Mouse (Mus musculus) lung, postnatal 4 days (tissue): ENCODE data around the gene Tpra1.
A peak's percentile ranks its signal among the peaks of the same experiment; 100 is the strongest.

ENCODE experiments used
- DNase-seq, 2 experiments: peaks; one replicate each; pipeline ENCODE4 v3.0.0; 2021

Tpra1 gene

GRCm38 (mm10) chr6:88901947-88902820 lies at the start of gene Tpra1:
Gene Tpra1, plus strand, starts transcription at chr6:88902251.
- DNase-seq: peak; percentile 95 to 97

- DNase-seq: peak in 1 of 2 experiments; percentile 11
These were observed 47.5 kb upstream of the Tpra1 start for GRCm38 (mm10) chr6:88854509-88854908.

GRCm38 (mm10) chr6:88855636-88856035 lies 46.4 kb upstream of the Tpra1 start:
- peak; percentile 11 to 65 for DNase-seq

DNA sequence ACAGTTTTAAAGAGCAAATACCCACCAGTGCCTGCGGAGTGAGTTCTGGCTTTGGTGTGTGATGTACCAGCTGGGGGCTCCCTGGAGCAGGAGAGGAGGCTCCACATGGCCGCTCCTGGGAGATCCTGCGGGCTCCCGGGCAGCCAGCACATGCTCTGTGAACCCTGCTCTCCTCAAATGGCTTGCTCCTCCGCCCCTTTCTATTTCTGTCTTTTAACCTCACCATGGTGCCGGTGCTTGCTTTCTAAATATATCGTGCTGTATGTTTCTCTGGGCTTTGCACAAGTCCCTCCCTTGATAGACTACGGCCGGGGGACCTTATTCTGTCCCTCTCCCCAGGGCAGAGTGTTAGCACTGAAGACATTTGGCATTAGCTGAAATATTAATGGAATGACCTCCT lies 44.8 kb upstream of the Tpra1 start:
- peak in 1 of 2 experiments; percentile 36 for DNase-seq

GRCm38 (mm10) chr6:88857830-88858229 lies 44.2 kb upstream of the Tpra1 start:
- DNase-seq: peak in 1 of 2 experiments; percentile 11

DNA sequence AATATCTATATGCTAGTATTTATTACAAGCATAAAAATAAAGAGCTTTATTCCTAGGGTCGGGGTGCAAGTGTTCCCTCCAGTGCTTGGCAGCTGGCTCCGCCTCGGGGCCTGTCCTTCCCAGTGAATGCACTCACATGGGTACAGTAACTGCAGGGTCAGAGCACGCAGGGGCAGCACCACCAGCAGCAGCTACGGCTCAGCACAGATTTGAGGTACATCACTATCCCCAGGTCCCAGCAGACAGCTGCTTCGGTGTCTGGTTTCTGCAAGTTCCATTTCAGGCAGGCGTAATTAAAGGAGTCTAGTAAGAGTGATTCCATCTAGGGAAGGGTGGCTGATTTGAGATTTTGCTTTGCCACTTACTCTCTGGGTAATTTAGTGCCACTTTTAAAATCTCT lies 43.7 kb upstream of the Tpra1 start:
- peak in 1 of 2 experiments; percentile 17 for DNase-seq

- peak in 1 of 2 experiments; percentile 68 for DNase-seq
These were observed 41.1 kb upstream of the Tpra1 start for GRCm38 (mm10) chr6:88860914-88861313.

DNA sequence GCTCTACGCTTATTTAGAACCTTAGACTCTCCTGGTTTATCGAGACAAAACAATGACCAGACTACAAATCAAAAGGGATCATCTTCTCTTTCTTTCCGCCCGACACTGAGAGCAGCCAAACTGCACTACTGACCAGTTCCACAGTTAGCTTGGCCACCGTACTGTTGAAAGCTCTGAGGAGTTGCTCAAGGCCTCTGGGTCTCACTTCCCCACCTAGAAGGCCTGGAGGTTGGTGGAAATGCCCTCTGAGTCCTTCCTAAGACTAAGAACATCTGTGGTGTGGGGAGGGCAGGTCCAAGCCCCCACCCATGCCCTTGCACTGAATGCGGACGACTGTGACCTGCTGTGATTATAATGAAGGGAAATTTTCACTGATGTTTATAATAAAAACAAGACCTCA lies 36.3 kb upstream of the Tpra1 start:
- no peak for DNase-seq

GRCm38 (mm10) chr6:88869459-88869858 lies 32.6 kb upstream of the Tpra1 start:
- DNase-seq: no peak

DNA sequence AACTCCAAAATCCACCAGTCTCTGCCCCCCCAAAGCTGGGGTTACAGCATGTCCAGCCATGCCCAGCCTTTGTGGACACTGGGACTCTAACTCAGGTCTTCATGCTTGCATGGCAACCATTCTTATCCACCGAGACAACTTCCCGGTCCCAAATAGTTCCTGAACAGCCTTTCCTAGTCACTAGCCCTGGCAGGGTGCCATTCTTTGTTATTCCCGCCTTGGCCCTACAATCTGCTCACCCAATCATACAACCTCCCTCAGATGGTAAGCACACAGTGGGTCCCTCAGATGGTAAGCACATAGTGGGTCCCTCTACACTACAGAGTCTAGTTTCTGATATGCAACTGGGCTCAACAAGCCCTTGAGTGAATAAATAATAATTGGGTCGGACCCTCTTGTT lies 31.5 kb upstream of the Tpra1 start:
- no peak for DNase-seq

GRCm38 (mm10) chr6:88871546-88871945 lies 30.5 kb upstream of the Tpra1 start:
- no peak for DNase-seq

- no peak for DNase-seq
These were observed 29.2 kb upstream of the Tpra1 start for GRCm38 (mm10) chr6:88872811-88873210.

- DNase-seq: peak; percentile 14 to 40
These were observed 27.8 kb upstream of the Tpra1 start for GRCm38 (mm10) chr6:88873965-88874867.

GRCm38 (mm10) chr6:88874868-88875508 lies 27.1 kb upstream of the Tpra1 start, which contains the start of gene Podxl2:
Gene Podxl2, minus strand, starts transcription at chr6:88875044.
- DNase-seq: peak; percentile 79 to 88

- DNase-seq: no peak
These were observed 22.6 kb upstream of the Tpra1 start for GRCm38 (mm10) chr6:88879471-88879870.

DNA sequence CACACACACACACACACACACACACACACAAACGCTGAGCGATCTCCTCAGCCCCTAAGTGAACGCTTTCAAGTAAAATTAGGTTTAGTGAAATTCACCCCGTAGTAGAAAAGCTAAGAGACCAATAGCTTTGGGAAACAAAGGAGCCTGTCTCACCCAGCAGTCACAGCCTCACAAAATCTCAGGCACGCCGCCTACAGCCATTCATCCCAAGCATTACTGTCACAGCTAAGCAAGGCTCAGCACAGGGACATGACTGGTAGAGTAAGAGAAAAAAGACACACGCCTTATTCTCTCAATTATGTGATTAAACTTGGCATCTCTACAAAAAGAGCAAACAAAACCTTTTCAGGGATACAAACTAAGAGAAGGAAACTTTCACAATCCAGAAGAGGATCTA lies 20.7 kb upstream of the Tpra1 start:
- DNase-seq: no peak

DNA sequence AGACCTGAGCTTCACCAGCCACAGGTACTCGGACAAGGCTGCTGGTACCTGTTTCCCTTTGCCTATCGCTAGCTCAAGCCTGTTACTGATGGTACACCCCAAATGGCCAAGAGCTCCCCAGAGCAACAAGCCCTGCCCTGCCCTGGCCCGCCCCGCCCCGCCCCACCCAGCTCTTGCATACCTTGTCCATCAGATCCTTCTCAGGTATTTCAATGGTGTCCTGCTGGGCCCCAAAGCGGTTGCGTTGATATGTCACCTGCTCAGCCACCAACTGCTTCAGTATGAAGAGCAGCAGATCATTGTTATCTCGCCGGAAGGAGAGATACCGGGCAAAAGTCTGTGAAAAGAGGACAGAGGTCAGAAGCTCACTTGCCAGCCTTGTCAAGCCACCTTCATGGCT lies 17.9 kb upstream of the Tpra1 start:
- no peak for DNase-seq

GRCm38 (mm10) chr6:88884690-88885089 lies 17.4 kb upstream of the Tpra1 start:
- no peak for DNase-seq

DNA sequence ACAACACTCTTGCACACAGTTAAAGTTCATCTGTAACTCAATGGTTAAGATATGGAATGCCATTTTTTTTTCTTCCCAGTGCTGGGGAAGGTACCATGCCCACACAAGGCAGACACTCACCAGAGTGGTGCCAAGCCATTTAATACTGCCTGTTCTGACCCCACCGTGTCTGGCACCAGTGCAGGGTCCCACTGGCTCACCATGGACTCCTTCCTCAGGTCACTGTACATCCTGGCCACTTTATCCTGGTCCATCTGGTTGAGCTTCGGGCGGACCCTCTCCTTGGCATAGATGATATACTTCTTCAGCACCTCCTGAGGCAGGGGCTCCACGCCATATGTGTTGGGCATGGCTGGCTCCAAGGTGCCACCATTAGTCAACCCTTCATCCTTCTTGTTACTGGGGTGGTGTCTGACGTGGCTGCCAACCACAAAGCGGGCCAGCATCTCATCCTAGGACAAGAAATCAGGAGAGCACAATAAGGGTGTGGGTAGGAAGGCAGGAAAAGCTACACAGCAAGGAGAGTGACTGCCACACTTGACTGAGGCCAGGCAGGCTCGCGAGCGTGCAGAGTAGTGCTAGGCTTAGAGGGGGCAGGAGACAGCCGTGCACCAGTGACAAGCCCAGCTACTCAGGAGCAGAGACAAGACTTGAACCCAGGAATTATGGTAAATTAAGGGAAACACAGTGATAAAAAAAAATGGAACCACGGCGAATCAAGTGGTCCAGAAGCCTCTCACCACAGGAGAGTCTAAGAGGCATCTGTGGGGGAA lies 16.2 kb upstream of the Tpra1 start:
- no peak for DNase-seq

- no peak for DNase-seq
These were observed 15.6 kb upstream of the Tpra1 start for GRCm38 (mm10) chr6:88886417-88886967.

- DNase-seq: no peak
These were observed 12.5 kb upstream of the Tpra1 start for GRCm38 (mm10) chr6:88889410-88890042.
